Mouse (Mus musculus): ENCODE measurements around the gene Plxna2. TPM values are rescaled to one million over a fixed set of nuclear protein-coding genes. Genes with fewer than 3 reads are reported as not detected.

Gene Plxna2
- polyA plus RNA-seq, 1 experiment, result 1.6 TPM

GRCm38 (mm10) chr1:194642302-194642787, 24.3 kb downstream of the Plxna2 start:
- Histone ChIP-seq H3K27ac (ENCODE audit: insufficient read depth, low read length) (no peak overlapping the region), H3K9me3 (replicated peaks; ENCODE audit: control insufficient read depth, insufficient read depth, low read length, poor library complexity, severe bottlenecking) (no peaks in the 10 kb centered on the region), H3K4me3 (ENCODE audit: low read depth, low read length) (no peak overlapping the region), H3K4me1 (ENCODE audit: control insufficient read depth, insufficient read depth, low read length) (no peaks in the 10 kb centered on the region), H3K27me3 (ENCODE audit: control insufficient read depth, insufficient read depth, low read length, poor library complexity, severe bottlenecking) (no peaks in the 10 kb centered on the region), H3K36me3 (ENCODE audit: control insufficient read depth, insufficient read depth, low read length, poor library complexity, severe bottlenecking) (no peaks in the 10 kb centered on the region), H3K9ac (ENCODE audit: low read depth, poor library complexity, severe bottlenecking) (no peak overlapping the region)
- TF ChIP-seq POLR2A (IDR thresholded peaks at IDR 0.05; ENCODE audit: insufficient read depth, low read length) (no peak), CTCF (IDR thresholded peaks at IDR 0.05; ENCODE audit: low read depth, low read length) (no peak), EP300 (IDR thresholded peaks at IDR 0.05; ENCODE audit: insufficient read depth, low read depth, low read length) (no peak)

- no peaks in the 10 kb centered on the region for H3K4me1 ChIP-seq (ENCODE audit: control insufficient read depth, insufficient read depth, low read length)
- H3K4me3 ChIP-seq (ENCODE audit: low read depth, low read length), result no peak overlapping the region
- H3K9me3 ChIP-seq (replicated peaks; ENCODE audit: control insufficient read depth, insufficient read depth, low read length, poor library complexity, severe bottlenecking), result no peaks in the 10 kb centered on the region
- TF ChIP-seq EP300 (IDR thresholded peaks at IDR 0.05; ENCODE audit: insufficient read depth, low read depth, low read length), result no peak
- TF ChIP-seq POLR2A (IDR thresholded peaks at IDR 0.05; ENCODE audit: insufficient read depth, low read length), result no peak
- TF ChIP-seq CTCF (IDR thresholded peaks at IDR 0.05; ENCODE audit: low read depth, low read length), result no peak
- H3K27me3 ChIP-seq (ENCODE audit: control insufficient read depth, insufficient read depth, low read length, poor library complexity, severe bottlenecking), result no peaks in the 10 kb centered on the region
- H3K36me3 ChIP-seq (ENCODE audit: control insufficient read depth, insufficient read depth, low read length, poor library complexity, severe bottlenecking), result no peaks in the 10 kb centered on the region
- H3K27ac ChIP-seq (ENCODE audit: insufficient read depth, low read length), result no peak overlapping the region
- H3K9ac ChIP-seq (ENCODE audit: low read depth, poor library complexity, severe bottlenecking), result no peak overlapping the region
Observed at GRCm38 (mm10) chr1:194643930-194644329, 25.9 kb downstream of the Plxna2 start.

- Histone ChIP-seq H3K36me3 (ENCODE audit: control insufficient read depth, insufficient read depth, low read length, poor library complexity, severe bottlenecking) (no peaks in the 10 kb centered on the region), H3K27ac (ENCODE audit: insufficient read depth, low read length) (no peak overlapping the region), H3K9me3 (replicated peaks; ENCODE audit: control insufficient read depth, insufficient read depth, low read length, poor library complexity, severe bottlenecking) (no peaks in the 10 kb centered on the region), H3K4me3 (ENCODE audit: low read depth, low read length) (no peak overlapping the region), H3K4me1 (ENCODE audit: control insufficient read depth, insufficient read depth, low read length) (no peaks in the 10 kb centered on the region), H3K9ac (ENCODE audit: low read depth, poor library complexity, severe bottlenecking) (no peak overlapping the region), H3K27me3 (ENCODE audit: control insufficient read depth, insufficient read depth, low read length, poor library complexity, severe bottlenecking) (no peaks in the 10 kb centered on the region)
- TF ChIP-seq POLR2A (IDR thresholded peaks at IDR 0.05; ENCODE audit: insufficient read depth, low read length) (no peak), EP300 (IDR thresholded peaks at IDR 0.05; ENCODE audit: insufficient read depth, low read depth, low read length) (no peak), CTCF (IDR thresholded peaks at IDR 0.05; ENCODE audit: low read depth, low read length) (no peak)
Observed at GRCm38 (mm10) chr1:194645898-194646297, 27.9 kb downstream of the Plxna2 start.

- no peaks in the 10 kb centered on the region for H3K27me3 ChIP-seq (ENCODE audit: control insufficient read depth, insufficient read depth, low read length, poor library complexity, severe bottlenecking)
- no peak for TF ChIP-seq CTCF (IDR thresholded peaks at IDR 0.05; ENCODE audit: low read depth, low read length)
- no peak for TF ChIP-seq EP300 (IDR thresholded peaks at IDR 0.05; ENCODE audit: insufficient read depth, low read depth, low read length)
- TF ChIP-seq POLR2A (IDR thresholded peaks at IDR 0.05; ENCODE audit: insufficient read depth, low read length), result no peak
- no peaks in the 10 kb centered on the region for H3K4me1 ChIP-seq (ENCODE audit: control insufficient read depth, insufficient read depth, low read length)
- no peak overlapping the region for H3K4me3 ChIP-seq (ENCODE audit: low read depth, low read length)
- 0 out of 2 replicates have a peak, but pooled peaks cover 4% of the 10 kb centered on the region for H3K9me3 ChIP-seq (replicated peaks; ENCODE audit: control insufficient read depth, insufficient read depth, low read length, poor library complexity, severe bottlenecking)
- no peak overlapping the region for H3K27ac ChIP-seq (ENCODE audit: insufficient read depth, low read length)
- no peaks in the 10 kb centered on the region for H3K36me3 ChIP-seq (ENCODE audit: control insufficient read depth, insufficient read depth, low read length, poor library complexity, severe bottlenecking)
- H3K9ac ChIP-seq (ENCODE audit: low read depth, poor library complexity, severe bottlenecking), result no peak overlapping the region
Observed at GRCm38 (mm10) chr1:194650076-194650475, 32.1 kb downstream of the Plxna2 start.

- H3K9me3 ChIP-seq (replicated peaks; ENCODE audit: control insufficient read depth, insufficient read depth, low read length, poor library complexity, severe bottlenecking), result 0 out of 2 replicates have a peak, but pooled peaks cover 4% of the 10 kb centered on the region
- no peak overlapping the region for H3K4me3 ChIP-seq (ENCODE audit: low read depth, low read length)
- TF ChIP-seq POLR2A (IDR thresholded peaks at IDR 0.05; ENCODE audit: insufficient read depth, low read length), result no peak
- TF ChIP-seq CTCF (IDR thresholded peaks at IDR 0.05; ENCODE audit: low read depth, low read length), result no peak
- TF ChIP-seq EP300 (IDR thresholded peaks at IDR 0.05; ENCODE audit: insufficient read depth, low read depth, low read length), result no peak
- no peaks in the 10 kb centered on the region for H3K4me1 ChIP-seq (ENCODE audit: control insufficient read depth, insufficient read depth, low read length)
- H3K27me3 ChIP-seq (ENCODE audit: control insufficient read depth, insufficient read depth, low read length, poor library complexity, severe bottlenecking), result no peaks in the 10 kb centered on the region
- H3K36me3 ChIP-seq (ENCODE audit: control insufficient read depth, insufficient read depth, low read length, poor library complexity, severe bottlenecking), result no peaks in the 10 kb centered on the region
- no peak overlapping the region for H3K9ac ChIP-seq (ENCODE audit: low read depth, poor library complexity, severe bottlenecking)
- no peak overlapping the region for H3K27ac ChIP-seq (ENCODE audit: insufficient read depth, low read length)
Observed at GRCm38 (mm10) chr1:194650566-194650965, 32.5 kb downstream of the Plxna2 start.

GRCm38 (mm10) chr1:194651987-194652386, 34.0 kb downstream of the Plxna2 start:
- Histone ChIP-seq H3K9ac (ENCODE audit: low read depth, poor library complexity, severe bottlenecking) (no peak overlapping the region), H3K36me3 (ENCODE audit: control insufficient read depth, insufficient read depth, low read length, poor library complexity, severe bottlenecking) (no peaks in the 10 kb centered on the region), H3K27me3 (ENCODE audit: control insufficient read depth, insufficient read depth, low read length, poor library complexity, severe bottlenecking) (no peaks in the 10 kb centered on the region), H3K27ac (ENCODE audit: insufficient read depth, low read length) (no peak overlapping the region), H3K4me3 (ENCODE audit: low read depth, low read length) (no peak overlapping the region), H3K4me1 (ENCODE audit: control insufficient read depth, insufficient read depth, low read length) (no peaks in the 10 kb centered on the region), H3K9me3 (replicated peaks; ENCODE audit: control insufficient read depth, insufficient read depth, low read length, poor library complexity, severe bottlenecking) (peaks cover 4% of the 10 kb centered on the region; the same call in 1 of the 2 replicates)
- TF ChIP-seq CTCF (IDR thresholded peaks at IDR 0.05; ENCODE audit: low read depth, low read length) (no peak), EP300 (IDR thresholded peaks at IDR 0.05; ENCODE audit: insufficient read depth, low read depth, low read length) (no peak), POLR2A (IDR thresholded peaks at IDR 0.05; ENCODE audit: insufficient read depth, low read length) (no peak)
